Mouse (Mus musculus) embryo, embryonic 11.5 days (tissue): ENCODE results near the gene Tll2.
A peak's percentile ranks its signal among the peaks of the same experiment; 100 is the strongest.

Experiments
- DNase-seq: peaks from one replicate; pipeline ENCODE4 v3.0.0-alpha.2; 2012; ENCODE audit warnings: low read depth, low spot score

Gene Tll2

DNA sequence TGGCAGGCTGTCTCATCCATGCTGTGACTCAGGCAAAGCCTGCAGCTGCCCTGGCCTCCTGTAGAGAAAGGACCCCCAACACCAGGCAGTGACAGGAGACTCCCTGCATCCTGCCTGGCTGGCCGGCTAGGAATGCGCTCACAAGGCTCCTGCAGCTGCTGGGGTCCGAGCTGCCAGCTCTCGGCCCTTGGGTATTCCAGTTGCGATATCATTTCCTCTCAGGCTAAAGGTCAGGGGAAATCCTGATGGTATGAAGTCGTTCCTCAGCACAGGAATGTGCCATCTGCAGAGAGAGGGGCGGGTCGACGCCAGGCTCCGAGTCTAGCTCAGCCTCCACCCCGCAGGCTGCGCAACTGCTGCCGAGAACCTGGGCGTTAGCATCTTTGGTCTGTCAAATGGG lies 46.2 kb downstream of the Tll2 start:
- no peak for DNase-seq

DNA sequence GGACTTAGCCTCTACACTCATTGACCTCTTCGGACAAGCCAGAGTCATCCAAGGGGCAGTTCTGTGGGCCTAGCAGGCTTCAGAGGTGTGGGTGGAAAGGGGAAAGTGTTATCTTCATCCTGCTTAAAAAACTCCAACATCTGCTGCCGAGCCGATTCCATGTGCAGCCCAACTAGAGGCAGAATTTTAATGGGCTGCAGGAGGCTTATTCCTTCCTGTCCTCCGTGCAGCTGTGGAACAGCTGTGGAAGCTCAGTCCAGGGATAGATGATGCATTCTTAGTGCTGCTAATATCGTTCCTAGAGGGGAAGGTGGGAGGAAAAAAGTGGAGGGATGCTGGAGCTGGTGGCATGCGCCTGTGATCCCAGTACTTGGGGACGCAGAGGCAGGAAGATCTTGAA lies 52.0 kb downstream of the Tll2 start:
- no peak for DNase-seq

DNA sequence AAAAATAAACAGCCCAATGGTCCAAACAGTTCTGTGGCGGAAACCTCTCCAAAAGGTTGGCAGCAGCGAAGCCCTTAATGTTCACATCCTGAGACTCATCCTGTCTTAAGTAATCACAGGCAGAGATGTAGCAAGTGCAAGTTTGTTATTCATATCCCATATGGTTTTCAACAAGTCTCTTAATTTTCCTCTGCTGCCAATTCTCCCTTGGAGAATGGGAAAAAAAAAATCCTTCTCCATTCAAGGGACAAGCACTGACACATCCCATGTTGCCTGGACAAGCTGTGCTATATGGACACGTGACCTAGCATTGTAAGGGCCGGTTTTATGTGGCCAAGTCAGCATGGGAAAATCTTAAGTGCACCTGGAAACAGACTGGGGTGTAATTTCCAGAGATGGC lies 54.2 kb downstream of the Tll2 start:
- no peak for DNase-seq

DNA sequence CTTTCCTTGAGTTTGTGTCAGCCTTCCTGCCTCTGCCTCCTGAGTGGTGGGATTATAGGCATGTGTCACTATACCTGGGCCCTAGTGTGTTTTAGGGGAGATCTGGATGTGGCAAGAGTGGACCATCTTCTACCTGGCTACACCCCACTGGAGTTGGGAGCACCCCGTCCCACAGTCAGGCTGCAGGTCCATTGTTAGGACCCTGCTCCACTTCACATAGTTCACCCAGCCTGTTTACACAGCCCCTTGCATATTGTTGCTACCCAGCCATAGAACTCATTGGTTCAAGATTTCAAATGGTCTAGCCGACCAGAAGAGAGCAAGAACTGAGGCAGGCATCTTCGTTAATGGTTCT lies 54.6 kb downstream of the Tll2 start:
- no peak for DNase-seq

DNA sequence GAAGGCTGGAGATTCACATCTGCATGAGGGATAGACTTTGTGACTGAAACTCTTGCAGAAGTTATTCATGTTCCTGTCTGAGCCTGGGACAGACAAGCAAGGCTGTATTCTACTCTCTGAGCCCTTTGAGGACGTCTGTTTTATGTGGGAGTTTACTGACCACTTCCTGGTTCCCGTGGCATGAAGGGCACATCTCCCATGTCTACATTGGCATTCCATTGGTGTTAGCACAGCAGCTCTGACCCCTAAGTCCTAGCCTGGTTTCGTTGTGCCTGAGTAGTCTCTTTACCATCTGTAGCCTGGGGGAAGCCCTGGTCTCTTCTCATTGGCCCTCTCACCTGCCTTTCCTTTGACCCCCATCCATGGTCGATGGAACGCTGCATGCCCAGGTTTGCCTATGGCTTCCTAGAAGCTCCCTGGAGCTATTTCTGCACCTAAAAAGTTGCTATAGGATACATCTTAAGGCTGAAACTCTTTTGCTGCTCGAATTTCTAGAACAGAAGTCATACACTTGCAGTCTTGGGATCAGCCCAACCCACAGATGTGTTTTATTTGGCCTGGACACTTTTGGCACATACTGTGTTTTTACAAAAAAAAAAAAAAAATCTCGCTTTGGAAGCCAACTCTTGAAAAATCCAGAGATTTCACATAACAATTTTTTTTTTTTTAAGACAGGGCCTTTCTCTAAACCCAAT lies 55.2 kb downstream of the Tll2 start:
- DNase-seq = no peak

DNA sequence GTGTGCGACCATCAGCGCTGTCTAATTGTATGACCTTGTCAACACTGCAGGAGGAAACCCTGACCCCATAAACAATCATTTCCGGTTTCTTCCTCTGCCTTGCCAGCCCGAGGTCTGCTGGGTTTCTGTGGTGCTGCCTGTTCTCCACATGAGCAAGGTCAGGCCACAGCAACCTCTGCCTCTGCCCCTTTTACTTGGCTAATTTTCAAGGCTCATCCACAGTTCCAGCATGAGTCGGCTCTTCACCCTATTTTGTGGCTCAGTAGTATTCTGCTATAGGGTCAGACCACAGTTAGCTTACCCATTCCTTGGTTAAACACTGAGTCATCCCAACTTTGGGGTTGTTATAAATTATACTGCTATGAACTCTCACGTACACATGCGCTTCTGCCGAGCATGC lies 65.7 kb downstream of the Tll2 start:
- no peak for DNase-seq

DNA sequence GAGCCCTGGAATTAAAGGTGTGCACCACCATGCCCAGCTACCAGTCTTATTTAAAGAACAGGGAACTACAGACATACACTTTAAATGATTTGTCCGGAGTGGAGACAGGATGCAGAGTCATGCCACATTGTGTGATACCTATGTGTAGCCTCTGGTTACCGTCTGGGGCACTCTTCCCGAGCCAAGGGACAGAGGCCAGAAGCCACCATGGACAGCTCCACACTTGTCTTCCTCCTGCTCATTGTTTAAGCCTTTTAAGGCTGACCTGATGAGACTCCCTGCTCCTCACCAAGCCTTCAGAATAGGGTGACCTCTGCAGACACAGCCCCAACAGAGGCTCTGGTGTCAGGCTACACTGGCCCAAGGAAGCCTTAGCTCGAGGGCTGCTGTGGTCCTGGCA lies 67.0 kb downstream of the Tll2 start:
- no peak for DNase-seq

DNA sequence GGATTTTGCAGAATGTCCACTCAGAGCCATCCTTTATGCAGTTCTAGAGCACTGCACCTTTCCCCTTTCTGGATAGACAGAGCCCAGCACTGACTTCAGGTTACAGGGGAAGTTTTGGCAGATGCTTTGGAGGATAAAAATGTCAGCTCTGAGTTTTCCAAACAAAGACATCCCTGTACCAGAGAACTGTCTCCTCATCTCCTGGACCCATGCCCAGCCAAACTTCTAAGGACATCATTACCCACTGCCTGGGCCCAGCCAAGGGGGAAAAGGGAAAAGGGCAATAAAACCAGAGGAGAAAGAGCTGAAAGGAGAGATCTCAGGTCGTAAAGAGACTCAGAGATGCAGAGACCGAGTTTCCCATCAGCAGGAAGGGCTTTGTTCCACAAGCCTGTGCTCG lies 83.6 kb downstream of the Tll2 start:
- DNase-seq = no peak

DNA sequence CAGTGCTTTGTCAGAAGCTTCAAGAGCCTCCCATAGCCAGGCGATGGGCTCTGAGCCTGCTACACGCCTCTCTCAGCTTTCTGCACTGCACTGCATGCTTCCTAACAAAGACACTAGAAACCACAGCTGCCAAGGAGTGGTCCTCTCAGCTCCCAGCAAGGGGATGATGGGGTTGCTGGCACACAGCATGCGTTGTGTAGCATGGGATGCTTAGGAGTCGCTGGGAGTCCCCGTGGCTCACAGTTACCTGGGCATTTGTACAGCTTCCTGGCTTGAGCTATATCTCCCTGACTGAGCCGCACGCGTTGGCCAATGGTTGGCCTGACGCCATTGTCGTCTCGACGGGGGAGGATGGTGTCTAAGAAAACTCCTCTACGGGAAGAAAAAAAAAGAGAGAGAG lies 86.7 kb downstream of the Tll2 start:
- no peak for DNase-seq

DNA sequence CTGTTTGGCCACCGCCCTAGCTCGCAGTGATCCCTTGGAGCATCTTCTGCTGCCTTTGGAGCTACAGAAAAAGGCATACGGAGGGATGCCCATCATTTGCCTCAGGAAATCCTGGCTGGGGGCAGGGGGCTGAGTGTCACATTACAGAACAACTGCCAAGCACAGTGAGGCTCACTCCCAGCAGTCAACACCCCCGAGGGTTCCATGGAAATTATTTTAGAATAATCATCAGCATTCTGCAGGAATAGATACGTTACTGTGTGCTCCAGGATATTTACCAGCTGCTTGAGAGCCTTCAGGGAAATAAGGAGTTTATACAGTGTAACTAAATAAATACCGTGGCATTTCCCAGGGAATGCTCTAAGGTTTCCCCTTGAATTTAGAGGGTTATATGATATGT lies 88.3 kb downstream of the Tll2 start:
- no peak for DNase-seq

DNA sequence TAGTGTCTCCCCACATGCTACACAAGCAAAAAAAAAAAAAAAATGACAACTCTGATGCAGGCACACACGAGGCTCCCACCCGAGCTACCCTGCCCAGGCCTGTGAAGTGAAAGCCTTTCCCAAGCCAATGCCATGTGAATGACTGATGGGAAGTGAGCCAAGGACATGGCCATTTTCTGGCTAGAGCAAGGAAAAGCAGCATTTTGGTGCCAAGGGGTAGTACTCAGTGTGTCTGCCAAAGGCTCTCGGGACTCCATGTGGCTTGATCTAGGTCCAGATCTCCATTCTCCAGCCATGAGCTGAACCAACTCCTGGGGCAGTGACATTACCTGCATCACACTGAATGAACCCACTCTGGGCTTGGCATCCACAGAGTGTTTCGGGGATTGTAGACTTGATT lies 89.3 kb downstream of the Tll2 start:
- no peak for DNase-seq

DNA sequence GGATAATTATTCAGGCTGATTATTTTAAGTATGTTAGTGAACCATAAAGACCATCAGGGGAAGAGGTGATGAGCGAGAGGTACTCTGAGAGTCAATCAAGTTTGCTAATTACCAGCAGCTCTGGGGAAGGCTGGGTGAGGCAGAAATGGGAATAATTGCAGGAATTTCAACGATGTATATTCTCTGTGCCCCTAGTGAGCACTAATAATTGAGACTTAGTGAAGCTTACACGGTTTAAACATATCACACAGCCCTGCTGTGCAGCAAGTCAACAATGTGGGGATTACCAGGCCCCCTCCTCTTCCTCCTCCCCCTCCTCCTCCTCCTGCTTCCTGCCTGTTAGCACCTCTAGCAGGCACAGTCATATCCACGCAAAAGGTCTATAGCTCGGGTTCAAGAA lies 92.0 kb downstream of the Tll2 start:
- no peak for DNase-seq

DNA sequence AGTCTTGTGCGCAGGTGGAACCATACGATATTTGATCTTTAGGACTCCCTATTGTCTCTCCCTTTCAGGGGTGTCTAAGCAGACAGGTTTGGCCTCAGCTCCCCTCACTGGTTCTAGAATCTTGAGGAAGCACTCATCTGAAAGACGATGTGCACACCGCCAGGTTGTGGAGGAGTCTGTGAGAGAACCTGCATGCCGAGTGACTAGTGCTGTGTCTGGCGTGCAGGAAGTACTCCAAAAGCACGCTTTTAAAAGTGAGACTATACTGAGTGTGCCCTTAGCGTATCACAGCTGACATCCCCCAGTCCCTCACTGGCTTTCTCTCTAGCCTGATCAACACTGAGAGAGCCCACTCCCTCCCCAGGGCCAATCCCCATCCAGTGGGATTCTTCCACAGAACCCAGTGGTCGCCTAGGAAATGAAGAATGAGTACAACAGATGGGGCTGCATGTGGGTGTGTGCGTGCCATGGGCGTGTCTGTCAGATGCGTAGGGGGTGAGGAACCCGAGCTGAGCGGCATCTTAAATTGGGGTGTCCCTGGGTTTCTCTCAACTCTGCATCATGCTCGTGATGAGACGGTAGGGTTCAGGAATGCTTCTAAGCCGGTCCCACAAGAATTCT lies 92.6 kb downstream of the Tll2 start:
- DNase-seq = no peak

DNA sequence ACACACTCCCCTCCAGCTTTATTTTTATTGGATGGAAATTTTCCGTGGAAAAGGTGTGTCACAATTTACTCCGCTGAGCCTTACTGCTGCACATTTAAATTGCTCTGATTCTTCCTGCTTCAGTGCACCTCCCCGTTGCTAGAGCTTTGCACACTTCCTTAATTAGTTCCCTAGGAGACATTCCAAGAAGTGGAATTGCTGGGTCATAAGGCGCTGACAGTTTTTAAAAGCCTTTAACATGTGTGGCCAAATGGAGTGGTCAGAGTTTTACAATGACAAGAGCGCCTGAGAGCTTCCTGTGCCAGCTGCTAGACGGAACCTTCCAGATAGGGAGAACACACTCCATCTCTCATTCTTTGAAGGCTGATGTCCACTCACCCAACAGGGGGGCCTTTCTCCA lies 94.0 kb downstream of the Tll2 start:
- no peak for DNase-seq

DNA sequence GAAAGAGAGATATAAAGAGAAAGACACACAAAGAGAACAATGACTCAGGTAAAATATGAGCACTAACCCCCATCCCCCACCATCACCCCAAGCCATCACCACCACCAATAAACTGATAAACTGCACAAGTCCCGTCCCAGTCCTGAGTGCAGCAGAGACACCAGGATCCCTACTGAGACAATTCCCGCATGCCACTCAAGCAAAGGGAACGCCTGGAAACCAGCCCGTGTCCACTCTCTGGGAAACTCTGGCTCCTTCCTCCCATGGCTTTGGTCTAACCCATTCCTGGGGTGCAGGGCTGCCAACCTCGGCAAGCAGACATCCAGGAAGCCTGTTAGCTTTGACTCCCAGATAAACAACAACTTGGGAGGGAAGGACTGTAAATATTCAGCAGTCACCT lies 96.6 kb downstream of the Tll2 start:
- DNase-seq = no peak

DNA sequence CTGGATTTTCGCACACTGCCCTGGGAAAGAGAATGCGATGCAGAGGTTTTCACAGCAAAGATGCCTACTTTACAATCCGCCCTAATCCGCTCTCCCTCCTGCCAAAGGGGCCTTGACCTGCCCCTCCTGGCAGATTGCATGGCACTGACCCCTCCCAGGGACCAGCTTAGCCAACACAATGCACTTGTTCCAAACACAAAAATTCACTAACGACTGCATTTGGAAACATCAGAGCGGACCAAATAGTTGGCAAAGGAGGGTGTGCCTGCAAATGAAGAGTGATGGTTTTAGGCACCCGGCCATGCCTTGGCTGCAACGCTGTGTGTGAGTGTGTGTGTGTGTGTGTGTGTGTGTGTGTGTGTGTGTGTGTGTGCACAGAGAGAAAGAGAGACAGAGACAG lies 97.1 kb downstream of the Tll2 start:
- DNase-seq = no peak

DNA sequence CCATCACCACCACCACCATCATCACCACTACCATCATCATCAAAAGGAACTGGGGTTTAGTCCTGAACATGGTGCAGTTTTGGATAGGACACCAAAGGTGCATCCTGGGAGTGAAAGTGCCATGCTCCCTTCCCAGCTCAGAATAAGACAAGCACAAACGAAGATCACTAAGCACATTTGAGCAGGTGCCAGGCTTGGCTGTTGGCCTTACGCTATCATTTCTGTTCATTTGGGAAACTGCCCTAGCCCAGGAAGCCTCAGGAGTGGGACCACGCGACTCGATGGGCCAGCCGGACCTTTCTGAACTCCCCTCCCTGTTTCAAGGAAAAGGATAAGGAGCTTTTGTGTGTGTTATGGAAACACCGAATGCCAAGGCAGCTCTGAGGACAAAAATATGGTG lies 98.0 kb downstream of the Tll2 start:
- no peak for DNase-seq

DNA sequence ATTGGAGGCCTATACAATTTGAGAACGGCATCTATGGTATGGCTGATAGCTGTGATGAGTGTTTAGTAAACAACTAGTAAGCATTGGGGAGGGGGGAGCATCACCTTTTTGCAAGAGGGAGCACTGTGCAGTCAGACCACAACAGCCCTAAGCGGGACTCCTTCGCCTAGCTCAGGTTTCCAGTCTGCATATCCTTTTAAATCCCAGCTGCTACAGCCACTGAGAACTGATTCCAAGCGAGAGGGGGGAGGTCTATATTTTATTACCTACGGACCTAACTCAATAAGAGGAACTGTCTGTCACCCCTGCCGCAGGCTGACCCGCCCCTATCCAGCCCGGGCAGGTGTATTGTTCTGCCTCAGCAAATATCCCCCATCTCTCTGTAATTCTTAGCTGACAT lies 99.1 kb downstream of the Tll2 start:
- no peak for DNase-seq

DNA sequence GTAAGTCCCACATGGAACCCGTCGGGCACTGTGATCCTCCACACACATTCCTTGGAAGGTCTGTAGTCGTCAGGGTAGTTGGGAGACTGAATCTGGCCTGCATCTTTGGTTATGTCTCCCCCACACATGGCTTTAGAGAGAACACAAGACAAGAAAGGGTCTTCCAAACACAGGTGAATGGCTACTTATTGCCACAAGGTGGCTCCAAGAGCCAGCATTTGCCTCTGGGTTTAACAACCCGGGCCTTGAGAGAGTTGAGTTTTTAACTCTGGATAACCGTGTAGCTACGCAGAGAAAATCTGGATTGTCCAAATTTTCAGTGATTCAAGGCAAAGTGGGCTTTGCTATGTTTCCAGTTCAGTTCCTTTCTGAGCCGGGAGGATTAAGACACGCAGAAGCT lies 101.7 kb downstream of the Tll2 start:
- peak; percentile 32 for DNase-seq

DNA sequence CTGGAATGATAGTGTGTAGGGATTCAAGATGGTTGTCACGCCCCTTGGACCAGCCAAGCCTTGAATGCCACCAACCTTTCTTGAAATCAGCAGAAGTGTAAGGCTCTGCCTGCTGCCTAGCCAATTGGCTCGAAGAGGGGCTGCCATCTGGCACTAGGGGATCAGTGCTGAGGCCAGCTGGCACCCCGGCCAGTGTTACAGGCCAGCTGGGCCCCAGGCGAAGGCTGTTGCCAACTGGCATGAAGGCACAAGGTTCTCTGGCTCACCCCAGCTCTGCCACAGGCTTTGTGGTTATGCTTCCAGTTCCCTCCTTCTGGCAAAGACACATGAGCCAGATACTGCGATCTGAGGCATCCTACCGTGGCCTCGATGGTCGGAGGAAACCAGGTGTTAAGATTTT lies 105.2 kb downstream of the Tll2 start:
- DNase-seq = no peak

DNA sequence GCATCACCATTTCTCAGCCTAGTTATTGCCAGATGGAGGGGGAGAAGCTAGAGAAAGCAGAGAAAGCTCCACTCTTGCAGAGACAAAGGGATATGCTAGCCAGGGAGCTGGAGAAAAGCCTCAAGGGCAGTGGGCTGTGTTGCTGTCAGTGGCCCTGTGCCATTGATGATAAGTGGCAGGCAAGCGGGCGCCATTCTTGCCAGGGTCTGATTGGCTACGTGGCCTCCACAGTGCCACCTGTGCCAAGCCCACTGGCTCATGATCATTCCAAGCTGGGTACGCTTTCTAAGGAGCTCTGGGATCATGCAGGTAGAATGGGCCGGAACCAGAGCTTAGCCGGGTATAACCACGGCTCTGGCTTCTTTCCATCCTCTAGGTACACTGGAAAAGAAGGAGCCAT lies 105.8 kb downstream of the Tll2 start:
- no peak for DNase-seq

DNA sequence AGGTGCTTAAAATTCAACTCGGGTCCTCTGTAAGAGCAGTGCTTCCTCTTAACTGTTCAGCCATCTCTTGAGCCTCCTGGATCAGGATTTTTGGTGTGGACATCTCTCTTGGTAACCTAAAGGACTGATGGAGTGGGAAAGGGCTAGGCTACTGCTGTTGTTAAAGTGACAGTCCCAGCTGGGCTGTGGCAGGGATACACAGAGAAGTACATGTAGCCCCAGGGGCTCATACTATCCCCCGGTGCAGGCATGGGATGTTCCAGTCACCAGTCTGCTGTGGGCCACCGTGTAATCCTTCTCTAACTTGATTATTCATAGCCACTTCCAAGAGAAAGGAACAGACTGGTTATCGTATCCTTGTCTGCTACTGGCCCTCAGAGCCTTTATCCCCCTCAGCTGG lies 109.6 kb downstream of the Tll2 start:
- DNase-seq = no peak

DNA sequence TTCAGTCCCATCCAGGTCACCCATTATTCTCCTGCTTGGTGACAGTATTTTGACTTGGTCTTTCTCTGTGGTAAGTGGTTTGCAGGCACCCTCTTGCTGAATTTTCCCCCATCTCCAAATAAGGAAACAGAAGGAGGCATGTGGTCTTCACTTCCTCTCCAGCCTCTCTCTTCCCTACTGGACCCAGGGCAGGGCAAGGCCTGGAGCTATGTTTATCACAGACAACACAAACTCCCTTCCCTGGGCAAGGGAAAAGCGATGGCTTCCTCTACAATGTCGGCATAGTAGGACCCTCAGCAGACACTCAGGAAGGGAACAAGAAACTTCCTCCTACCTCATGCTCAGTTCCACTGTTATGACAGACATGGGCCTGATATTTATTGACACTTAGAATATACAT lies 114.7 kb downstream of the Tll2 start:
- DNase-seq = no peak

DNA sequence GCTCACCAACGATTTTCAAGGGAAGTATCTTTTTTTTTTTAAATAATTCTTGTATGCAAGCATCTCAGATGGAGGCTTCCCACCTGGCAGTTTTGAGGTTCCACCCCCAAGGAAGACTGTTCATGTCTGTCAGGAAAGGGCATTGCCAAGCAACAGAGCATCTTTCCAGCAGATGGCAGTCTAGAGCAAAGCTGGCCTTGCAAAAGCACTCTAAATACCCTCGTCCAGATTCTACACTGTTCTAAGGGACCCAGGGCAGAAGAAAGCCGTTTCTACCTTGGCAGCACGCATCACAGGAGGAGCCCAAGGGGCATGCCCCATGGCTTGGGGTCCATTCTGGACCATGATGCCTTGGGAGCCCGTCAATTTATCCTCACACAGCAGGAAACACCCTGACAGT lies 116.8 kb downstream of the Tll2 start:
- DNase-seq = peak; percentile 59
